Mouse (Mus musculus): Measurements from ENCODE around the gene Ccl12.

The Ccl12 gene

GRCm38 (mm10) chr11:82139492-82140094 is 37.9 kb downstream of the Ccl12 start:
- no peak for DNase-seq (ENCODE audit: inconsistent ontology term)

All from Muller cell, postnatal 12 days (primary cell).